Mouse (Mus musculus) adrenal gland, adult 2 months (tissue): ENCODE data around the gene Ddx39b. TPM values are rescaled to one million over a fixed set of nuclear protein-coding genes. Genes with fewer than 3 reads are reported as not detected.
A peak's percentile ranks its signal among the peaks of the same experiment; 100 is the strongest.
"Not testable (repeated sequence)": the region's sequence is repeated elsewhere in the genome, so short reads cannot be mapped to it uniquely, and the experiment has no call there.

Experiments used
- DNase-seq: peaks from one replicate; pipeline ENCODE4 v3.0.0; 2021
- polyA plus RNA-seq: library from polyadenylated mRNA; depleted of rRNA; stranded (reverse); fragments of >200 nt; gene quantifications from 2 replicates; pipeline ENCODE4 v1.2.3, GENCODE M21; 2012
- total RNA-seq, 2 experiments: library from RNA; stranded (reverse); gene quantifications; 2 replicates each; pipeline ENCODE4 v1.2.3; 2021

The Ddx39b gene
- total and polyA plus RNA-seq, 3 experiments: 180 to 200 (median 192) TPM

- no peak for DNase-seq
These were observed 20.1 kb downstream of the Ddx39b start for GRCm38 (mm10) chr17:35261651-35262050.

DNA sequence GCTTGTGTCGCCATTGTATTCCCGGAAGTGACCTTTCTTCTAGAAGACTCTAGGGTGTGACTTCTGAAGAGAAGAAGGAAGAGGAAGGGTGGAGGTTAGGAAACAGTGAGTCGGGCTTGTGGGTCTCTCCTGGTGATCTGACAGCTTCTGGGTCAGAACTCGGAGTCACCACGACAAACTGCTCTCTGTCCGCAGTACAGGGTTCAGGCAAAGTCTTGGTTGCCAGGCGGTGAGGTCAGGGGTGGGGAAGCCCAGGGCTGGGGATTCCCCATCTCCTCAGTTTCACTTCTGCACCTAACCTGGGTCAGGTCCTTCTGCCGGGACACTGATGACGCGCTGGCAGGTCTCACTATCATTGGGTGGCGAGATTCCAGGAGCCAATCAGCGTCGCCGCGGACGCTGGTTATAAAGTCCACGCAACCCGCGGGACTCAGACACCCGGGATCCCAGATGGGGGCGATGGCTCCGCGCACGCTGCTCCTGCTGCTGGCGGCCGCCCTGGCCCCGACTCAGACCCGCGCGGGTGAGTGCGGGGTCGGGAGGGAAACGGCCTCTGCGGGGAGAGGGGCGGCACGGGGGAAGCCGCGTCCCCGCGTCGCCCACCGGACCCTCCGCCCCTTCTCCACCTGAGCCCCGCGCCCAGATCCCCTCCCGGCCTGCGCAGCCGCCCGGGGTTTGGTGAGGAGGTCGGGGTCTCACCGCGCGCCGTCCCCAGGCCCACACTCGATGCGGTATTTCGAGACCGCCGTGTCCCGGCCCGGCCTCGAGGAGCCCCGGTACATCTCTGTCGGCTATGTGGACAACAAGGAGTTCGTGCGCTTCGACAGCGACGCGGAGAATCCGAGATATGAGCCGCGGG is 21.3 kb downstream of the Ddx39b start, which contains the start of gene H2-D1:
Gene H2-D1 (plus strand): TSS at position 67 of the 859 bp plus-strand sequence.
- peak; percentile 98 for DNase-seq

- DNase-seq: peak; percentile 50
These were observed 22.0 kb downstream of the Ddx39b start for GRCm38 (mm10) chr17:35263523-35263883.

GRCm38 (mm10) chr17:35267399-35268086 is 26.0 kb downstream of the Ddx39b start:
- no peak for DNase-seq

DNA sequence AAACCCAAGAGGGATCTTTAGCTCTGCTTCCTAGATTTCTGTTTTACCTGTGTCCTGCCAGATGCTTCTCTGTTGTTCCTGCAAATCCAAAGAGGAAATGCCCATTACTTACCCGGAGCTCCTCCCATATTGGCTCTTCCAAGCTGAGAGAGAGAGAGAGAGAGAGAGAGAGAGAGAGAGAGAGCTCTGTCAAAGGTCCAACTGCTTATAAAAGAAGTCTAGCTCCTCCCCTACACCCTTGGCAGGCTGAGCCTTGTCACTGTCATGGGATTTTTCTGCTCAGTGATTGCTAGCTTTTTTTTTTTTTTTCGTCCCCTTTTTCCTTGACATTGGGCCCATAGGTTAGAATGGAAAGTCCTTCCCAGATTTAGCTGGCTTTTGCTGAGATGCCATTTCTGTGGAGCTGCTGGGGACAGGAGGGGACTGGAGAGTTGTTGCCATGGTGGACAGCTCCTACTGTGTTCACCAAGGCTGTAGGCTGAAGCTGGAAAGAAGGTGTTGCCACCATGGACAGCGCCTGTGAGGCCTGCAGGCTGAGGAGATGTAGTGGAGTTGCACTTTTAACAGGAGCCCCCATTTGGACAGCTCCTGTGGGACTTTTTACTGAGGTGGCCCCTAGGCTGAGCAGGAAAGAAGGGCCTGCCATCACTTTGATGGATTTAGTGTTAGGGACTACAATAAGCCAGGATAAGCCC is 28.3 kb downstream of the Ddx39b start:
- DNase-seq: peak; percentile 65

DNA sequence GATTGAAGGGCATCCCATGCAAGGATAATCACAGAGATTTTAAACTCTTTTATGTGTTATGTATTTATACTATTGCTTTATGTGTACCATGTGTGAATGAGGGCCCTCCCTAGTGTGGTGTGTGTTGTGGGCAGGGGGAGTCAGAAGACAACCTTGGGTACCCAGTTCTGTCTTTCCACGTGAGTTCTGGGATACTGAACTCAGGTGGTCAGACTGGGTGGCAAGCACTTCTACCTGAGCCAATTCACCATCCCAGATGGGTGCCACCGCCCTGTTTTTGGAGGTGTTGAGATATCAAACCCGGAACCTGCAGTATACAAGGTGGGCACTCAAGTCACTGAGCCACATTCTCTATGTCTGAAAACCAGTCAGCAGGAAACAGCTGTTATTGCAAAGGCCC is 30.7 kb downstream of the Ddx39b start:
- DNase-seq: no peak

DNA sequence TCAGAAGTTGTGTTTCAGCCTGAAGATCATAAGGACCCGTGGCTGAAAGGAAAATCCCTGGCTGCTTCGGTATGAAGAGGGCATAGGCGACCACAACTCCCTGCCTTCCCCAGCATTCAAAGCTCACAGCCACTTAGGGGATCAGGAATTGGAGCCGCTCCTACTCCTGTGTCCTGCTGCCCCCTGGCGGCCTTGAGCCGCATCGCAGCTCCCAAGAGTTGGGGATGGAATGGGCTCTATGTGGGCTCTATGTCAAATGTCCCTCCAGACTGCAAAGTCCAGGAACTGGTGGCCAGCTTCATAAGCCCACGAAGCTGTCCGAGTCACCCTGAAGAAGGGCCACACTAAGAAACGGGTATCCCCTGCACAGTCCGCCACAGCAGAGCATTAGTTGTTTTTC is 33.2 kb downstream of the Ddx39b start:
- DNase-seq: peak; percentile 89

- no peak for DNase-seq
These were observed 34.8 kb downstream of the Ddx39b start for GRCm38 (mm10) chr17:35276304-35276864.

DNA sequence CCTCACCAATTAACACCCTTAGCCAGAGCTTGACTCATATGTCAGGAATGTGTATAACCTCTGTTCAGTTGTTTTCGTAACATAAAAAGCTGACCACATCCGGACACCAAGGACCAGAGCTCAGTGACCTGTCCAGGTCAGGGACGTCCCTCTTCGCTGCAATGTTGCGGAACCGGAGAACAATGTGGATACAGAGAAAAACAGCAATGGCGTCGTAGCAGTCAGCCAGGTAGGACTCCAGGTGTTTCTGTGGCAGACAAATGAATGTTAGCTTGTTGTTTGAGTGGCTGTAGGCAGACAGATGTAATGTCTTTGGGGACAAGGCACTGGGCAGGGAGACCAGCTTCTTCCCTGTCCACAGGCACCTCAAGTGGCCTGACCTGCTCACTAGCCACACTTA is 36.5 kb downstream of the Ddx39b start:
- no peak for DNase-seq

DNA sequence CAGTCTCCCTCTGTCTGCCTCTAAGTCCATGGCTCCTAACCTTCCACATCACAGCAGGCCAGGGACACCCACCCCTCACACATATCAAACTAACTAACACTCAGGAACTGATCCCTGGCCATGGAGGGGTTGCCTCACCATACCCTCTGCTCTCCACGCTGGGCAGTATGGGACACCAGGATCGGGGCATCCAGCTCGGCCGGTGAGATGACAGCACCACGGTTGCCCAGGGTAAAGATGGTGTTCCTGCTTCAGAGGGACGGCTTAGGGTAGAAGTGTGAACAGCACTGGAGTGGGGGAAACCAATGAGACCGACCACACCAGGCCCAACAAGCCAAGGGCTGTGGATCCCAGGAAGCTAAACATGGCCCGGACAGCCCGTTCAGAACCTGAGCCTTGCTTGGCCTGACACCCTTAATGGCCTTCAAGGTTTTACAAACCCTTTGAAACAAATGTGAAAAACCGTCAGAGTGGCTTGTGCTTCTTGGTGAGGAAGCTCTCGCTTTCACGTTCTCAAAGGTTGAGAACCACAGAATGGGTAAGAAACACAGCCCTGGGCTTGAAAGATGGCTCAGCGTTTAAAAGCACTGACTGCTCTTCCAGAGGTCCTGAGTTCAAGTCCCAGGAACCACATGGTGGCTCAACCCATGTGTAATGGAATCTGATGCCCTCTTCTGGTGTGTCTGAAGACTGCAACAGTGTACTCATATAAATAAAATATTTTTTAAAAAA is 37.6 kb downstream of the Ddx39b start:
- DNase-seq: no peak

GRCm38 (mm10) chr17:35280276-35280675 is 38.7 kb downstream of the Ddx39b start:
- no peak for DNase-seq

GRCm38 (mm10) chr17:35285431-35285830 is 43.9 kb downstream of the Ddx39b start:
- DNase-seq: no peak

GRCm38 (mm10) chr17:35295796-35296195 is 54.2 kb downstream of the Ddx39b start:
- peak; percentile 40 for DNase-seq

- not testable (repeated sequence) for DNase-seq
These were observed 58.9 kb downstream of the Ddx39b start for GRCm38 (mm10) chr17:35300261-35300945.

DNA sequence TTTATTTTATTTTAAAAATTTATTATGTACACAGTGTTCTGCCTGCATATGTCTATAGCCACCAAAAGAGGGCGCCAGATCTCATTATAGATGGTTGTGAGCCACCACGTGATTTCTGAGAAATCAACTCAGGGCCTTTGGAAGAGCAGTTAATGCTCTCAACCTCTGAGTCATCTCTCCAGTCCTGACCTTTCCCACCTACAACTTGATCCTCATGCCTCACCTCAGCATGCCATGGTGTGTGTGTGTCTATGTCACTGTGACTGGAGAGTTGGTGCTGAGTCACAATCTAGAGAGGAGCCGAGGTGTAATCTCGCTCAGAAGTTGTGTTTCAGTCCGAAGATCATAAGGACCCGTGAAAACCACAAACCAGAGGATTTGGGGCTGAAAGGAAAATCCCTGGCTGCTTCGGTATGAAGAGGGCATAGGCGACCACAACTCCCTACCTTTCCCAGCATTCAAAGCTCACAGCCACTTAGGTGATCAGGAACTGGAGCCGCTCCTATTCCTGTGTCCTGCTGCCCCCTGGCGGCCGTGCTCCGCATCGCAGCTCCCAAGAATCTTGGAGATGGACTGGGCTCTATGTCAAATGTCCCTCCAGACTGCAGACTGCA is 60.2 kb downstream of the Ddx39b start:
- peak; percentile 91 for DNase-seq

DNA sequence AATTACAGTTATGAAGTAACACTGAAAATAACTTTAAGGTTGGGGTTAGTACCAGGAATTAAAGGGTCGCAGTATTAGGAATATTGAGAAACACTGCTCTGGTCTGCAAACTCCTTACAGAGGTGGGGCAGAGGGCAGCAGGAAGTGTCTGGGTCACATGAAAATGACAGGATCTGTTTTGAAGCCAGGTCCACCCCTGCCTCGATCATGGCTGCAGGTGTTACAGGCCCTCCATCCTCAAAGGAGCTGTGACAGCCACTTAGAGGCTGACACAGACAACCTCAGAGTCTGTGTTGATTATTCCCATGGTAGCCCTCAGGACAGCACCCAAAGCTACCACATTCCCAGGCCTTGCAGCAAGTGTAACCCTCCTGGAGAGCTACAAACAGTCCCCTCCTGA is 61.7 kb downstream of the Ddx39b start:
- no peak for DNase-seq
